Mouse (Mus musculus) testis, postnatal 10 days (tissue): Measurements from ENCODE around the gene A430033K04Rik.

Experiments used
- DNase-seq: peaks from one replicate; pipeline ENCODE4 v3.0.0; 2021; ENCODE audit warnings: low spot score

A430033K04Rik gene

DNA sequence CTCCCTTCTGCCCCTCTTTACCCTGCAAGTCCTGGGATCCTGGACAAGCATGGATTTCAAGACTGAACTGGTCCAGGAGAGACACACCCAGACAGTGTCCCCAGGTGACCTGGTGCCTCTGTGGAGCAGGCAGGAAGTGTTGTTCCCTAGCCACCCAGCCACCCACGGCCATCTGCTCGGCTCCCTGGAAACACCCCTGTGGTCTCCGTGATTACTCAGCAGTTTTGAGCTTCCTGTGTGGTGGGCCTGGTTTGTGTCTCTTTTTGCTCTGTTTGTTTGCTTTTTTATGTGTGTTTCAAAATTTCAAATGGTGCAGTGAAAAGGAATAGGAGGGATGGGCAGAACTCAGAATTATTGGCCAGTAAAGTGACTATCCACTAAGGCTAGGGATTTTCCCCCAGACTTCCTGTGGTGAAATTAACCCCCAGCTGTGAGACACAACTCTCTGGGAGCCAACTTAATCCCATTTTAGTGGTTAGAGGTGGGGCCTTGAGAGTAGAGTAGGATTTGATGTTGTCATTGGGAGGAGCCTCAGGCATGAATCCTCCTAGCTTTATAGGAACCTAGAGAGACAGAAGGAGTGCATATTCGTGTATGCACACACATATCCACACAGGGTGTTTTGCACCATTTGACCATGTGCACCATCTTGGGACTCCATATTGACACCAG is 72.0 kb downstream of the A430033K04Rik start:
- no peak for DNase-seq

DNA sequence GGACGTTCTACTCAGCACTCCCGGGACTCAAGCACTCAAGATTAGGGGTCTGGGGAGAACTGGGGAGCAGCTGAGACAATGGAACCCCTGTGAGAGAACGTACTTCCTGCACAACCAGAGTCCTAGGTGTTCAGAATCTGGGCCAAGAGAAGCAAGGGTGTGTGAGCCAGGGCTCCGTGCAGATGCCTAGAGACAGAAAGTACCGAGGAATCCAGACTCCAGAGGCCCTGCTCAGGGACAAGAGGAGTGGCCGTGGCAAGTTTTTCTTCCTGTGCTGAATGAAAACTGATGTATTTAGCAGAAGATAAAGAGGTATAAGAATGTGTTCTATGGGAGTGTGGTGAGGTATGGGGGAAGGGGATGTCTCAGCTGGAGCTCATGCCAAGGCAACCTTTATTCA is 74.8 kb downstream of the A430033K04Rik start:
- no peak for DNase-seq
